Mouse (Mus musculus) thymus, postnatal 25 days (tissue): Measurements from ENCODE around the gene Prrx1.

Experiments
- DNase-seq: peaks from one replicate; pipeline ENCODE4 v3.0.0; 2022

Gene Prrx1

GRCm38 (mm10) chr1:163255884-163256283 lies 57.6 kb downstream of the Prrx1 start:
- DNase-seq: no peak

GRCm38 (mm10) chr1:163252796-163253195 lies 60.7 kb downstream of the Prrx1 start:
- DNase-seq: no peak

GRCm38 (mm10) chr1:163252331-163252730 lies 61.2 kb downstream of the Prrx1 start:
- no peak for DNase-seq

- DNase-seq: no peak
Observed at GRCm38 (mm10) chr1:163251766-163252165, 61.7 kb downstream of the Prrx1 start.

GRCm38 (mm10) chr1:163238950-163239349 lies 74.6 kb downstream of the Prrx1 start:
- DNase-seq: no peak

- no peak for DNase-seq
Observed at GRCm38 (mm10) chr1:163231230-163231629, 82.3 kb downstream of the Prrx1 start.

GRCm38 (mm10) chr1:163226271-163226670 lies 87.2 kb downstream of the Prrx1 start:
- no peak for DNase-seq

GRCm38 (mm10) chr1:163221767-163222166 lies 91.7 kb downstream of the Prrx1 start:
- no peak for DNase-seq

- DNase-seq: no peak
Observed at GRCm38 (mm10) chr1:163208919-163209867, 104.3 kb downstream of the Prrx1 start.

GRCm38 (mm10) chr1:163198767-163199166 lies 114.7 kb downstream of the Prrx1 start:
- DNase-seq: no peak

- DNase-seq: no peak
Observed at GRCm38 (mm10) chr1:163198059-163198458, 115.5 kb downstream of the Prrx1 start.
